Mouse (Mus musculus): ENCODE measurements around the gene Mlf1. TPM values are rescaled to one million over a fixed set of nuclear protein-coding genes. Genes with fewer than 3 reads are reported as not detected.

The Mlf1 gene
- total RNA-seq, 2 experiments from 2014 or later: 1.1 to 1.3 TPM

GRCm38 (mm10) chr3:67369407-67370079, 4.4 kb upstream of the Mlf1 start:
- no peak for DNase-seq (ENCODE audit: low spot score in 2 of 2)
- Histone ChIP-seq H3K27ac (no peak overlapping the region), H3K4me3 (no peak overlapping the region)
- peak; percentile 26; the same call in 1 of the 2 replicates for TF ChIP-seq CTCF (conservative IDR thresholded peaks at IDR 0.05)

- Histone ChIP-seq H3K4me3 (no peak overlapping the region), H3K27ac (no peak overlapping the region)
- DNase-seq (ENCODE audit: low spot score in 2 of 2): no peak
- no peak for TF ChIP-seq CTCF (conservative IDR thresholded peaks at IDR 0.05)
Observed at GRCm38 (mm10) chr3:67372194-67372593, 1.7 kb upstream of the Mlf1 start.

GRCm38 (mm10) chr3:67372781-67373180, 1.1 kb upstream of the Mlf1 start:
- H3K27ac ChIP-seq: no peak overlapping the region
- H3K4me3 ChIP-seq: no peak overlapping the region
- no peak for TF ChIP-seq CTCF (conservative IDR thresholded peaks at IDR 0.05)
- no peak for DNase-seq (ENCODE audit: low spot score in 2 of 2)

GRCm38 (mm10) chr3:67374360-67374778, 472 bp downstream of the Mlf1 start:
- H3K27ac ChIP-seq: no peak overlapping the region
- DNase-seq (ENCODE audit: low spot score in 2 of 2): no peak
- no peak for TF ChIP-seq CTCF (conservative IDR thresholded peaks at IDR 0.05)
- H3K4me3 ChIP-seq: peak overlapping the region; percentile 62

GRCm38 (mm10) chr3:67375063-67375462, 1.2 kb downstream of the Mlf1 start, which contains the start of gene Gm17402:
Gene Gm17402, minus strand, starts transcription at chr3:67375163.
- DNase-seq (ENCODE audit: low spot score in 2 of 2): no peak
- H3K27ac ChIP-seq: no peak within 1 kb of the TSS
- TF ChIP-seq CTCF (conservative IDR thresholded peaks at IDR 0.05): no peak
- H3K4me3 ChIP-seq: peak within 1 kb of the TSS; percentile 62

GRCm38 (mm10) chr3:67378215-67378614, 4.3 kb downstream of the Mlf1 start:
- TF ChIP-seq CTCF (conservative IDR thresholded peaks at IDR 0.05): no peak
- Histone ChIP-seq H3K4me3 (no peak overlapping the region), H3K27ac (no peak overlapping the region)
- no peak for DNase-seq (ENCODE audit: low spot score in 2 of 2)

GRCm38 (mm10) chr3:67429338-67429998, 55.6 kb downstream of the Mlf1 start:
- Histone ChIP-seq H3K4me3 (peak overlapping the region; percentile 80), H3K27ac (peak overlapping the region; percentile 33; the same call in 1 of the 2 replicates)
- no peak for DNase-seq (ENCODE audit: low spot score in 2 of 2)
- TF ChIP-seq CTCF (conservative IDR thresholded peaks at IDR 0.05): no peak; the same call in none of the 2 replicates

GRCm38 (mm10) chr3:67429999-67430380, 56.1 kb downstream of the Mlf1 start, which contains the start of gene Gfm1:
Gene Gfm1, plus strand, starts transcription at chr3:67430096.
- peak within 1 kb of the TSS; percentile 84 for H3K27ac ChIP-seq
- peak; percentile 86 for TF ChIP-seq CTCF (conservative IDR thresholded peaks at IDR 0.05)
- H3K4me3 ChIP-seq: peak within 1 kb of the TSS; percentile 80
- peak; percentile 89 to 90 for DNase-seq (ENCODE audit: low spot score in 2 of 2)

- no peak for DNase-seq (ENCODE audit: low spot score in 2 of 2)
- H3K27ac ChIP-seq: no peak overlapping the region
- H3K4me3 ChIP-seq: no peak overlapping the region
- TF ChIP-seq CTCF (conservative IDR thresholded peaks at IDR 0.05): no peak
Observed at GRCm38 (mm10) chr3:67434011-67434410, 60.1 kb downstream of the Mlf1 start.

GRCm38 (mm10) chr3:67447143-67447542, 73.2 kb downstream of the Mlf1 start:
- peak; percentile 55 for TF ChIP-seq CTCF (conservative IDR thresholded peaks at IDR 0.05)
- Histone ChIP-seq H3K4me3 (no peak overlapping the region), H3K27ac (no peak overlapping the region)
- no peak for DNase-seq (ENCODE audit: low spot score in 2 of 2)

Other genes with a start within 250 kb of the Mlf1 start
- not detected for gene Gm17402, start 1.1 kb downstream of the Mlf1 start, total RNA-seq (2021)
- gene Gfm1, start 56.0 kb downstream of the Mlf1 start, total RNA-seq (2021): 10 to 100 TPM; 53.5 to 57.7 TPM
- 10 to 100 TPM; 40.1 to 45.3 TPM for gene Lxn, start 89.8 kb downstream of the Mlf1 start, total RNA-seq (2021)
- 1 to 10 TPM; 1.5 to 1.8 TPM for gene Rarres1, start 141.4 kb downstream of the Mlf1 start, total RNA-seq (2021)
- 10 to 100 TPM; 39.8 to 41.3 TPM for gene Mfsd1, start 208.6 kb downstream of the Mlf1 start, total RNA-seq (2021)